Mouse (Mus musculus): ENCODE data around the gene Ube4b. TPM values are rescaled to one million over a fixed set of nuclear protein-coding genes. Genes with fewer than 3 reads are reported as not detected.
"Not testable (repeated sequence)": the region's sequence is repeated elsewhere in the genome, so short reads cannot be mapped to it uniquely, and the experiment has no call there.

The Ube4b gene
- 17.5 and 38.0 TPM in 2 replicates for polyA plus RNA-seq (2011; ENCODE audit: insufficient read depth, insufficient read length, low replicate concordance, missing spikeins)

- H3K27ac ChIP-seq (ENCODE audit: control insufficient read depth, insufficient read depth, low read depth, low read length, poor library complexity), result peak within 1 kb of the TSS; percentile 92
- peak within 1 kb of the TSS; percentile 97 for H3K4me3 ChIP-seq (replicated peaks; ENCODE audit: control insufficient read depth, low read depth, low read length)
- WGBS, result under 1% methylated on average over 49 of the region's 50 CpGs
- no peaks in the 10 kb centered on the region; the same call in 1 of the 2 replicates for H3K4me1 ChIP-seq (ENCODE audit: control insufficient read depth, insufficient read depth, low read length)
- TF ChIP-seq POLR2A (IDR thresholded peaks at IDR 0.05; ENCODE audit: borderline replicate concordance, control insufficient read depth, low read depth, low read length), result peak; percentile 38; the same call in 1 of the 2 replicates
- no peak for TF ChIP-seq CTCF (IDR thresholded peaks at IDR 0.05; ENCODE audit: control insufficient read depth, insufficient read depth, low read length)
Observed at GRCm38 (mm10) chr4:149426325-149427199, at the start of gene Ube4b. TSS of gene Ube4b (minus strand) at chr4:149426749.

- H3K4me1 ChIP-seq (ENCODE audit: control insufficient read depth, insufficient read depth, low read length), result no peaks in the 10 kb centered on the region
- H3K27ac ChIP-seq (ENCODE audit: control insufficient read depth, insufficient read depth, low read depth, low read length, poor library complexity), result no peak overlapping the region
- WGBS, result 85% methylated on average over 7 of the region's 7 CpGs
- no peak overlapping the region for H3K4me3 ChIP-seq (replicated peaks; ENCODE audit: control insufficient read depth, low read depth, low read length)
- TF ChIP-seq POLR2A (IDR thresholded peaks at IDR 0.05; ENCODE audit: borderline replicate concordance, control insufficient read depth, low read depth, low read length), result no peak
- no peak for TF ChIP-seq CTCF (IDR thresholded peaks at IDR 0.05; ENCODE audit: control insufficient read depth, insufficient read depth, low read length)
Observed at GRCm38 (mm10) chr4:149475096-149475495, 48.5 kb upstream of the Ube4b start.

GRCm38 (mm10) chr4:149469557-149469956 is 43.0 kb upstream of the Ube4b start:
- H3K4me1 ChIP-seq (ENCODE audit: control insufficient read depth, insufficient read depth, low read length), result no peaks in the 10 kb centered on the region; the same call in 1 of the 2 replicates
- H3K4me3 ChIP-seq (replicated peaks; ENCODE audit: control insufficient read depth, low read depth, low read length), result no peak overlapping the region
- 54% methylated on average over 3 of the region's 3 CpGs for WGBS
- no peak overlapping the region for H3K27ac ChIP-seq (ENCODE audit: control insufficient read depth, insufficient read depth, low read depth, low read length, poor library complexity)
- no peak for TF ChIP-seq CTCF (IDR thresholded peaks at IDR 0.05; ENCODE audit: control insufficient read depth, insufficient read depth, low read length)
- TF ChIP-seq POLR2A (IDR thresholded peaks at IDR 0.05; ENCODE audit: borderline replicate concordance, control insufficient read depth, low read depth, low read length), result no peak

- no peak for TF ChIP-seq POLR2A (IDR thresholded peaks at IDR 0.05; ENCODE audit: borderline replicate concordance, control insufficient read depth, low read depth, low read length)
- no peak for TF ChIP-seq CTCF (IDR thresholded peaks at IDR 0.05; ENCODE audit: control insufficient read depth, insufficient read depth, low read length)
- no peaks in the 10 kb centered on the region; the same call in 1 of the 2 replicates for H3K4me1 ChIP-seq (ENCODE audit: control insufficient read depth, insufficient read depth, low read length)
- no peak overlapping the region for H3K4me3 ChIP-seq (replicated peaks; ENCODE audit: control insufficient read depth, low read depth, low read length)
- WGBS, result 59% methylated on average over 6 of the region's 6 CpGs
- no peak overlapping the region for H3K27ac ChIP-seq (ENCODE audit: control insufficient read depth, insufficient read depth, low read depth, low read length, poor library complexity)
Observed at GRCm38 (mm10) chr4:149463435-149463950, 36.9 kb upstream of the Ube4b start.

GRCm38 (mm10) chr4:149462305-149462971 is 35.9 kb upstream of the Ube4b start:
- no peak overlapping the region for H3K4me3 ChIP-seq (replicated peaks; ENCODE audit: control insufficient read depth, low read depth, low read length)
- H3K4me1 ChIP-seq (ENCODE audit: control insufficient read depth, insufficient read depth, low read length), result no peaks in the 10 kb centered on the region; the same call in 1 of the 2 replicates
- 17% methylated on average over 6 of the region's 6 CpGs for WGBS
- no peak for TF ChIP-seq POLR2A (IDR thresholded peaks at IDR 0.05; ENCODE audit: borderline replicate concordance, control insufficient read depth, low read depth, low read length)
- TF ChIP-seq CTCF (IDR thresholded peaks at IDR 0.05; ENCODE audit: control insufficient read depth, insufficient read depth, low read length), result no peak
- H3K27ac ChIP-seq (ENCODE audit: control insufficient read depth, insufficient read depth, low read depth, low read length, poor library complexity), result no peak overlapping the region

GRCm38 (mm10) chr4:149461579-149462304 is 35.2 kb upstream of the Ube4b start:
- no peak overlapping the region for H3K27ac ChIP-seq (ENCODE audit: control insufficient read depth, insufficient read depth, low read depth, low read length, poor library complexity)

GRCm38 (mm10) chr4:149460475-149460874 is 33.9 kb upstream of the Ube4b start:
- WGBS, result 90% methylated on average over 2 of the region's 2 CpGs
- H3K27ac ChIP-seq (ENCODE audit: control insufficient read depth, insufficient read depth, low read depth, low read length, poor library complexity); H3K4me1 ChIP-seq (ENCODE audit: control insufficient read depth, insufficient read depth, low read length); H3K4me3 ChIP-seq (replicated peaks; ENCODE audit: control insufficient read depth, low read depth, low read length): not testable (repeated sequence)
- 0 out of 2 replicates have a peak, but pooled peaks have one; percentile 6 for TF ChIP-seq CTCF (IDR thresholded peaks at IDR 0.05; ENCODE audit: control insufficient read depth, insufficient read depth, low read length)

More at GRCm38 (mm10) chr4:149461579-149462304, 35.2 kb upstream of the Ube4b start:
- Histone ChIP-seq H3K4me3 (replicated peaks; ENCODE audit: control insufficient read depth, low read depth, low read length) (no peak overlapping the region), H3K4me1 (ENCODE audit: control insufficient read depth, insufficient read depth, low read length) (no peaks in the 10 kb centered on the region; the same call in 1 of the 2 replicates)
- WGBS, result 18% methylated on average over 7 of the region's 7 CpGs
- TF ChIP-seq CTCF (IDR thresholded peaks at IDR 0.05; ENCODE audit: control insufficient read depth, insufficient read depth, low read length) (no peak), POLR2A (IDR thresholded peaks at IDR 0.05; ENCODE audit: borderline replicate concordance, control insufficient read depth, low read depth, low read length) (no peak)
